Mouse (Mus musculus): ENCODE measurements around the gene Rab14.

DNA sequence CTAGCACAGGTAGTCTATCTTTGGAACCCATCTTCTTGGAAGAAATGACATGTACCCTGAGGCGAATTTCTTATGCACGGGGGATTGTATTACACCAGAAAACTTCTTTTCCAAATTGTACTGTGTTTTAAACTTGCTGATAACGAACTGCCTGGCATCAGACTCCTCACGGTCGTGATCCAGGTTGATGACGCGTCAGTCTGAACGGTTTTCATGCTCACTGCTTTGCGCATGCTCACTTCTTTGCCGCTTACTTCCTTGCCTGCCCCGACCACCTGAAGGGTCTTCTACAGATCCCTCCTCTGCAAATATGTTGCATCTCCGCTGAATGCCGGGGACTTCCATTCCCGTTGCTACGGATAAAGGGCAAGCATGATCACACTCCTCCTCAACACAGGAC, 23.4 kb upstream of the Rab14 start:
- TF ChIP-seq GATA1 (IDR thresholded peaks at IDR 0.05; ENCODE audit: low read length) = no peak
- TF ChIP-seq TAL1 (IDR thresholded peaks at IDR 0.05; ENCODE audit: low read length) = no peak
